Mouse (Mus musculus) adrenal gland, postnatal 36 days (tissue): ENCODE results near the gene Cdyl2. TPM values are rescaled to one million over a fixed set of nuclear protein-coding genes. Genes with fewer than 3 reads are reported as not detected.

Experiments
- DNase-seq, 2 experiments: peaks; one replicate each; pipeline ENCODE4 v3.0.0; 2021; ENCODE audit warnings: mixed read lengths in 1 of 2
- total RNA-seq, 2 experiments: library from RNA; stranded (reverse); gene quantifications; 2 replicates each; pipeline ENCODE4 v1.2.3; 2021

Cdyl2 gene
- total RNA-seq, 2 experiments from 2014 or later = 7.3 to 10.3 TPM

DNA sequence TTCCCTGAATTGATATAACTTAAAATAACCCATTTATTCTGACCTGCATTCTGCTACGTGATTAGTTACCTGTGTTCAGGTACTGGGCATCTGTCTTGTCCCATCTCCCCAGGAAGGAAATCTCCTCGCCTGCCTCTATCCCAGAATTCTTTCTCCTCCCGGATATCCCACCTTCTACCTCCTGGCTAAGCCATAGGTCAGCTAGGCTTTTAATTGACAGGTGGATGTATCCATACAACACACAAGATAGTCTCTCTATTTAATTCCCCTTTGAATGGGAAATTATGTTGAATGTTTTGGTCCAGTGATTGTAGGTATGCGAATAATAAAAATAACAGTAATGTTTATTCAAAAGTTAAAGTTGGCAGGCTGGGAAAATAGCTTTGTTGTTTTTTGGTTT, 59.7 kb downstream of the Cdyl2 start:
- DNase-seq = no peak

DNA sequence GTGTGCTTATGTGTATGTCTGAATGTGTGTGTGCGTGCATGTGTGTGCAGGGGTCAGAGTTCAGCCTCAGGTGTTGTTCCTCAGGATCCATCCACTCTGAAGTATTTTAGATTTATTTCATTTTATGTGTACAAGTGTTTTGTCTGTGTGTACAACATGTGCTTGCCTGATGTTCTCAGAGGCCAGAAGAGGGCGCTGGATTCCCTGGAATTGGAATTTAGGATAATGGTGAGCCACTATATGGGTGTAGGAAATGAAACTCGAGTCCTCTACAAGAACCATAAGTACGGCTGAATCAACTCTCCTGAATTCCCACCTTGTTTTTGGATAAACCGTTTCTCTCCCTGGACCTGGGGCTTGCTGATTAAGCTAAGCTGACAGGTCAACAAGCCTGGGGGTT, 61.2 kb downstream of the Cdyl2 start:
- DNase-seq = peak; percentile 22 to 52

DNA sequence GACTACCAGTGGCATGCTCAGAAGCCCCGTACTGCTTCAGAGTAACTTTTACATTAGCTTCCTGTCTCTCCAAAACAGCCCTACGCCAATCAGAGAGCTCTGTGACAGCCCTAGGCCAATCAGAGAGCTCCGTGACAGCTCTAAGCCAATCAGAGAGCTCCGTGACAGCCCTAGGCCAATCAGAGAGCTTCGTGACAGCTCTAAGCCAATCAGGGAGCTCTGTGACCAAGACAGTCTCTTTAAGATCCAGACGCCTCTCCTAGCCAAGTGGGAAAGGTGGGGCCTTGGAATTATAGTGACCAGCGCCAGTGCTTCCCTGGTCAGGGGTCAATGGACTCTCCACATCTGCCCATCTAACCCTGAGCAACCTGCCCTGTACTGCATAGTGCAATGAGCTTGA, 62.2 kb downstream of the Cdyl2 start:
- no peak for DNase-seq

DNA sequence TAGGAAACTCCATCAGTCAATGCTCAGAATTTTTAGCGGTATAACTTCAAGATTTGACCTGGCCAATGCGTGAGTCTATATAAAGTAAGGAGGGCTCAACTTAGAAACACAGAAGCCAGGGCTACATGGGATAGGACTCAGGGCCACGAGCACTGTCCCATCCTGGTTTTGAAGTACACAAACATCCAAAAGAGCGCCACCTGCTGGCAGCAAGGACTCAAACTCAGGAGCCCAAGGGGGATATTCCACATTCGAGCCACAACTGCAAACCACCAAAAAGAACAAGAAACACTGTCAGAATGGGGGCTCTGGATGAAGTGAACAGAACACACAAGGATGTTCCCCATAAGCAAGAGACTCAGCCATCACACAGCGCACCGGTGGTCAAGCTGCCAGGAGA, 63.8 kb downstream of the Cdyl2 start:
- no peak for DNase-seq

DNA sequence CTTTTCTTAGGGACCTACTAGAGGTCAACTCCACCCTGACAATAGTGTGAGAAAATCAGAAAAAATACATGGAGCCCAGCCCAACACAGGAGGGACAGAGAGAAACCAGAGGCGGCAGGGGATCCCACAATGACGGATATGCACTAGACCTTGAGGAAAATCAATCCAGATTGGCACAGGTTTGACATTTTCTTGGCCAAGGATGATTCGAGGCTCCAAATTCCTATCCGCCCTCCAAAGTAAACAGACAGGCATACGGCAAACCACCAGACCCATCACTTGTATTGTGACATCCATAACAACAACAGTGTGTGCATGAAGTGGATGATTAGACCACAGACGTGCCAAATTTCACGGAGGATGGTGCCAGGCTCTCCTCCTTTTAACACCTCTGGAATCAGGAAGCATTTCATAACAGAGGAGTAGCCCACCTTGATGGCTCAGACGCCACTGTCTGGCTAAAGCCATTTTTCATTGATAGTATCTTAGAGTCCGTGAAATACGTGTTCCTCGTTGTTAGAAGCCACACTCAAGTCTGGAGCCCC, 65.9 kb downstream of the Cdyl2 start:
- no peak for DNase-seq

DNA sequence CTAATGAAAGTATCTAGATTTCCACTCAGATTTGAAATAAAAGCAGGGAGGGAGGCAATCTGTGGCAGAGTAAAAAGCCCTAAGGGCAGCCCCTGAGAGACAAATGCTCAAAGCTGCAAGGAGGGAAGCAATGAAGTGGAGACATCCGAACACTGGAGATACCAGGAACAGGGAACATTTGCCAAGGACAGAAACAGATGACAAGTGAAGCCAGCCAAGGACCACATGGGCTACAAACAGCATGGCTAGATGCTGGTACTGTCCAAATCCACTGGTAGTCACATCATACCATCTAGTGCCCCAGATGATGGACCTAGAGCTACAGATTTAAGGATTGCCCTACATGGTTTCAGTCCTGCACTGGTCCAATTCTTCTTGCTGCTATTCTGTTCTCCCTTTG, 71.3 kb downstream of the Cdyl2 start:
- no peak for DNase-seq

DNA sequence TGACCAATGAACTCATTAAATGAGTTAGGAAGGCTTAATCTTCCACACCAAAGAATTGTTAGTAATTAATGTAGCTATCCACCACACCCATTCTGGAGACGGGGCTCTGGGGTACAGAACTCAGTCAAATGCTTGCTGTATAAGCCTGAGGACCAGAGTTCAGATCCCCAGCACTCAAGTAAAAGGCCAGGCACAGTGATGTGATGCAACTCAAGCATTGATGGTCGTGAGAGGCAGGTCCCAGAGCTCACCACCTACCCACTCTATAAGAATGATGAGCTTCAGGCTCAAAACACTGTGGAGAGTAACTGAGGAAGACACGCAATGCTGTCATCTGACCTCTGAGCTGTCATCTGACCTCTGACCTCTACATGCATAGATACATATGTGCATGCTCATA, 76.0 kb downstream of the Cdyl2 start:
- DNase-seq = no peak

DNA sequence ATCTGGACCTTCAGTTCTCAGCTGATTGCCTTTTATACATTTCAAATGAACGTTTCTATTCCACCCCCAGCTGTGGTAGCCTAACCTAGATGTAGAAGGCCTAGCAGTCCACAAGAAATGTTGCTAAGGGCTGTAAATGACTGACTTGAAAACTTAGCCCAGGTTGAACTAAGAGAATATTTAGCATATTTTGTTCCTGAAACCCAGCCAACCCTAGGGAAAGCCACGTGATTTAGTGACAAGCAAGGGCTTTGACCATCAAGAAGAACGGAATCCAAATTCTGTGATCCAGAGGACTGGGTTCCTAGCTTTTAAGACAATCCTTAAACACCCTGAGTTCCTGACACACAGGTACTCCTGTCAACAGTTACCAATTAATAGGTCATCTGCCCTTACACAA, 77.9 kb downstream of the Cdyl2 start:
- DNase-seq = no peak

DNA sequence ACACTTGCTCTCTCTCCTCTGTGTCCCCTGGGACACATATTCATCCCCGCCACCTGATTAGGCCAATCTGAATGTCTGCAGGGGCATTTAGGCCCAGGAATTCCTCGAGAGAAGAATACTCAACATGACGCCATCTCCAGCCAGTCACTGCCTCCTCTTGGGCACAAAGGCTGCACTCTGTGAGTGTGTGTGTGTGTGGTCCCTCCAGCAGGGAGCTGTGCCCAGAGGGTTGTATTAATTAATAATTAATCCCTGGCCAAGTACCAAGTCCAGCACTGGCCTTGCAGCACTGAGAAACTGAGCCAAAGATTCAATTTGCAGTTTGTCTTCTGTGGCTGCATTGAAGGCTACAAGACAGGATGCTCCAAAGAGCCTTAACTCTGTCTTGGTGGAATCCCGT, 79.8 kb downstream of the Cdyl2 start:
- DNase-seq = no peak

DNA sequence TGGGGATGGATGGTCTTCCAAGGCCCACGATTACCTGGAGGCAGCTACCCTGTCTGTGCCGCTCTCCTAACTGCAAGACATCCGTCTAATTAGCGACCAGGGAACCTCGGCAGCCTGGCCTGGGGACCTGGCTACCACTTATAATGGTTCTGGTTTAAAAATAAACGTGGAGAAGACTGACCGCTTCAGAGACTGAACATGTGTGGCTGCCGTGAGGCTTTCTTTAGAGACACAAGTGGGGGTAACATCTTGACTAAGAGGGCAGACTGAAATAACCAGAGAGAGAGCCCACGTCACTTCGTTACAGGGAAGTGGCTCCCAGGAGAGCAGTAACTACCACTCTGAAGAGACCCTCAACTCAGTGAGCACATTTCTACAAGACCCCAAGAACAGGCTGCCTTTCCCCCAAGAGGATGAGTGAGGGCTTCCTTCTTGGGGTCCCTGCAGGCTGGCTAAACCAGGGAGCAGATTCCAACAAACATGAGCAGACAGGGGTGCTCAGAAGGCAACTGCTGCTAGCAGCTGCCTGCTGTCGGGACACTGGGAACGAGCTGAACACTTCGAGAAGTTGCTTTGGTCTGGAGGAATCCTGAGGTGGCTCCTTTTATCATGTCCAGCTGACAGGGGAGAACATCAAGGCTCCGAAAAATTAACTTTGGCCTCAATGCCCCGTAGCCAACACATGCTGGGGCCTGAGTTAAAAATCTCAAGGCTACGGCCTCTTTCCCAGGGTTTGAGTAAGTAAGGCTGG, 82.6 kb downstream of the Cdyl2 start:
- DNase-seq = no peak

DNA sequence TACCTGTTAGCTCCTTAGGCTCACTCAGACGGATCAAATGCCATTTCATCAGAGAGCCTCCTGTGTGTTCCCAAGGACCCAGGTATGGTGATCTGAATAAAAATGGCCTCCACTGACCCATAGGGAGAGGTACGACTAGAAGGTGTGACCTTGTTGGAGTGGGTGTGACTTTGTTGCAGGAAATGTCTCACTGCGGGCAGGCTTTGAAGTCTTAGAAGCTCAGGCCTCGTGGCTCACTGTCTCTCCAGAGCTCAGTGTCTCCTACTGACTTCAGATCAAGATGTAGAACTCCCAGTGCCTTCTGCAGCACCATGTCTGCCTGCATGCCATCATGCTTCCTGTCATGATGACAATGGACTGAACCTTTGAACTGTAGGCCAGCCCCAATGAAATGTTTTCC, 87.4 kb downstream of the Cdyl2 start:
- DNase-seq = no peak

DNA sequence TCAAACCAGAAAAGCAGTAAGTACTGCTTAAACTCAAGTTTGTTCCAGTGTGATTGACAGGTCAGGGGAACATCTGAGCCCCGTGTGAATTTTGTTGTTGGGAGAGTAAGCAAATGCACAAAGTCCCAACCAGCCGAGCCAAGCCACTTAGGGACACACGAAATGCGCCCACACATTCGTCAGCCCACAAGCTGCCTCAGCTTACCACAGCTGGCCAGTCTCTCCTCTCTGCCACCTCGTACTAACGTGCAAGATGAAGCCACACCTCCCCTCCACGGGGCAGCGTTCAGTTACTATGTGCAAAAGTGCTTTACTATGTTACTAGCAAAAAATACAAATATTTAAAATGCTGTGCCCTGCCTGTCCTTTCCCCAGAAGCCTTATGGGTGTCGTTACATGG, 91.9 kb downstream of the Cdyl2 start:
- no peak for DNase-seq

DNA sequence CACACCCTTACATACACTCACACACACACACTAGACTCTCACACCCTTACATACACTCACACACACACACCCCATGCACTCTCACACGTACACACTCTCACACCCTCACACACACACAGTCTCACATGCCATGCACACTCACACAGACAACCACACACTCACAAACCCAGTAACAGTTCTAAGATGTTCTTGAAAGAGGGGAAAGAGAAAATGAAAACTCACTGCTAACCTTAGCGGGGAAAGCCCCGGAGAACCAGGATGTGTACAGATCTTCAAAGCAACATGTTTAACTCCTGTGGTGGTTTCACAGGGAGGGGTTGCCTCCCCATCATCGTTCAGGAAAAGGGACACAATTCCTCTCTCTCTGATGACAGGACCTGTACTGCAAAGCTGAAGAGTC, 94.8 kb downstream of the Cdyl2 start:
- no peak for DNase-seq

DNA sequence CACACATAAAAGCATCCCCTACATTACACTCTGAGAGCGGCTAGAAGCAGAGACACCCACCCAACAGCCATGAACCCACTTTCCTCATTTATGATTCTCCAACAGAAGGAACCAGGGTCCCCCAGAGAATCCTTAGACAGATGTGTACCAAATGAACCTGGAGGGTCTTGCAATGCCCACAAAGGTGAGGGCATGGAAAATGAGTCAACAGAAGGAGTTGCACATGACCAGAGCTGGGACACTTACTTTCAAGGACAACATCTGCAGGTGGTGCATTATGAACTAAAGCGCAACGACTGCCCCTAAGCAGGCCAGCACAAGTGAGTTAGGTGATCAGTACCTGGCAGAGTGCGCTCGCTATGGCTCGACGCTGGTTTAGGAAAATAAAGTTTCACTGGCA, 95.6 kb downstream of the Cdyl2 start:
- no peak for DNase-seq

DNA sequence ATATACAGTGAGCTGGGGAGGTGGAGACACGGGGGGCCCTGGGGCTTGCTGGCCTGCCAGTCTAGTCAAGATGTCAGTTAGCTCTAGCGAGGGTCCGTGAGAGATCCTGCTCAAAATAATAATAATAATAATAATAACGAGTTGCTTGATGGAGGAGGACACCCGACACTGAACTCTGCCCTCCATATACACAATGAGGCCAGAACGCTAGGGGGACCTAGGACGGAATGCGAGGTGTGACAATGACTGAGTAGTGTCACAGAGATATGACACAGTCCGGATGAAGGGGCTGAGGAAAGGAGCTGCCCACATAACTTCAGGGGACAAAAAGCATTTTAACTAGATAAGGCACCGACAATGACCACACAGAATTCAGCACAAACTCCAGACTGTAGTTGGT, 96.4 kb downstream of the Cdyl2 start:
- DNase-seq = no peak

DNA sequence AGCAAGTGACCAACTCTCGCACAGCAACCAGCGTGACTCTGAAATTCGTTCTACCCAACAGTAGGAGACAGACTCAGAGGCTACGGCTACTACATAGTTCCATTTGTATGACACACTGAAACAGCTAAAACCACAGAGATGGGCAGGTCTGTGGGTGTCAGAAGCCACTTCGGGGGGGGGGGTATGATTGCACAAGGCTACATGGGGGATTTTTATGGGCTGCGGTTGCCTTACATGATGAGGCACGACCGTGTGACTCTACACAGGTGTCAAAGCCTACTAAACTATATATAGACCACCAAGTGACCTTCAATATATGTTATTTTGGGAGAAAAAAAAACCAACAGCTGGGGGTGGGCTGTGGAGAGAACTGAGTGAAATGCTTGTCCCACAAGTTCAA, 96.8 kb downstream of the Cdyl2 start:
- DNase-seq = no peak

DNA sequence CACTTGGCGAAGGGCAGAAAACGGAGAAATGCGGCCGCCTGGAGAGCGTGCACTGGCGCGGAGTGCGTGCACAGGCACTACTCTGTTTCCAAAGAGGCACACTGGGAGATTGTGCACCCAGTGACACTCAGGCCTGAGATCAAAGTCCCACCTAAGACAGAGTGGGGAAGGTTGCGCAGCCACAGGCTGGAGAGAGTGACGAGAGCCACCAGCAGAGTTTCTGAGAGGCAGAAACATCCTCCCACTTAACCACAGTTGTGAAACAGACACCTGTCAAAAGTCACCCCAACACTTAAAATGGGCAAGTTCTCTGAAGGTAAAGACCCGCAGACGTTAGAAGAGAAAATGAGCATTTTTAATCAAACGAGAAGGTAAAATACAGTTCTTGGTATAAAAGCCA, 97.5 kb downstream of the Cdyl2 start:
- DNase-seq = no peak

DNA sequence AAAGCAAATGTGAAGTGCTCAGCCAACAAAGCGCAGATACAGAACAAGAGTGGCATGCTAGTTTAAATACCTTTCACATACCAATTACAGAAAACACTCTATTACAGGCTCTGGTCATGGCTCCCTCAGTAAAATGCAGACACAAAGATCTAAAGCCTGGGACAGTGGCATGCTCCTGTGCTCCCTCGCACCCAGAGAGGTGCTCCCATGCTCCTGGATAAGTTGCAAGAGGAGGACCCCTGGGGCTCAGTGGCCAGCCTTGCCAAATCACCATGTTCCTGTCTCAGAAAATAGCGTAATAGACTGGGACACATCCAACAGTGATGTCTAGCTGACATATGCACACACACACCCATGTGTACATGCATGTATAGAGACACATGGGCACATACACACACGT, 98.4 kb downstream of the Cdyl2 start:
- no peak for DNase-seq

DNA sequence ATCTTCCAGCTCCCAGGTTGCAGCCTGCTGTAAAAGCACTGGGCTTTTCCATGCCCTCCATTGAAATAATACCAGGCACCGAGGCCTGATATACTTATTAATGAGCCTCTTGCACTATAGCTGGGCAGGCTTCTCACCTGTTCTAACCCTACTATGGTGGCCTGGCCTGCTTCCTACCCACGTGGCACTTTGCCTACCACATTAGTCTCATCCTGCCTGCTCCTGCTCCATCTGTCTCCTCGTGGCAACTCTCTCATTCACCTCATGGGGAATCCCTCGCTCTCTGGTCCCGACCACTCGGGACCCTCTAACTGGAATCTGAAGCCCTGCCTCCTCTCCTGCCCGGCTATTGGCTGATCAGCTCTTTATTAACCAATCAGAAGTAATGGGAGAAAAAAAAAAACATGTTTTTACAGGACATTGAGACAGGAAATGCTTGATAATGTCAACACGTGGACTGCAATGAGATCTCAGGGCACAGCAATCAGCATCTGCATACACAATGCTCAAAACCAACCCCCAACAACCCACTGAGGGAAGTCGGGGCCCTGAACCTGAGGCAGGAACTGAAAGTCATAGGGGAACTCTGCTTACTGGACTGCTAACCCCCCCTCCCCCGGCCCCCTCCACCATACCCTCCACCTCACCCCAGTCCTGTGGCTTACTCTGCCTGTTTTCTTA, 99.2 kb downstream of the Cdyl2 start:
- DNase-seq = no peak

DNA sequence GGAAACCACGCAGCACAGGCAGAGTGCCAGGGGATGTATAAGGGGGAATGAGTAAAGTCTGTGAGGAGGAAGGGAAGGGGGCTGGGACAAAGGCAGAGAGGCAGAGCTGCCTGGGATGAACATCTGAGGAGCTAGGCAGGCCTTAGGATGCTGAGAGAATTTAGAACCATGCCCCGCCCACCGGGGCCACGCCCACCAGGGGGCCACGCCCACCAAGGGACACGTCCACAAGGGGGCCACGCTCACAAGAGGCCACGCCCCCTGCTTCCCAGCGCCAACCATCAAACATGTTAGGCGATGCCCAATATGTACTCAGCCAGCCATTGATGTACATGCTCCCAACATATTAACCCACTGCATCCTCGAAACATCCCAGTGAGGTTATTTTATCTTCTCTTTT, 102.7 kb downstream of the Cdyl2 start:
- no peak for DNase-seq

DNA sequence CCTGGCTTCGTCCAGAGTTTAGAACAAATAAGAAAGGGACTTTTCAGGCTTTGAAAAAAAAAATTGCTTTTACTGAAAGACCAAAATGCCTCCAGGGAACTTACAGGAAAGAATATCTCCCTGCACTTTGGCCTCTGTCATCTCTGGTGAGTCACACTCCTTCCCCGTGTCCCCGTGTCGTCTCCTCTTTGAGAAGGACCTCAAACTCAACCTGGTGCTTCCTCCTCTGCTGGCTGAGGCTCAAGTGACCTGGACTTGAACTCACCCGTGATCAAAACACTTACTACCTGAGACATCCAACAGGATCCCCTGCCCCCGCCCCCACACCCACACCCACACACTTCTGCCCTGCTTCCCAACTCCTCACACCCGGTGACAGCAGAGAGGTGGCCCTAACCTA, 103.8 kb downstream of the Cdyl2 start:
- DNase-seq = peak in 1 of 2 experiments; percentile 6

DNA sequence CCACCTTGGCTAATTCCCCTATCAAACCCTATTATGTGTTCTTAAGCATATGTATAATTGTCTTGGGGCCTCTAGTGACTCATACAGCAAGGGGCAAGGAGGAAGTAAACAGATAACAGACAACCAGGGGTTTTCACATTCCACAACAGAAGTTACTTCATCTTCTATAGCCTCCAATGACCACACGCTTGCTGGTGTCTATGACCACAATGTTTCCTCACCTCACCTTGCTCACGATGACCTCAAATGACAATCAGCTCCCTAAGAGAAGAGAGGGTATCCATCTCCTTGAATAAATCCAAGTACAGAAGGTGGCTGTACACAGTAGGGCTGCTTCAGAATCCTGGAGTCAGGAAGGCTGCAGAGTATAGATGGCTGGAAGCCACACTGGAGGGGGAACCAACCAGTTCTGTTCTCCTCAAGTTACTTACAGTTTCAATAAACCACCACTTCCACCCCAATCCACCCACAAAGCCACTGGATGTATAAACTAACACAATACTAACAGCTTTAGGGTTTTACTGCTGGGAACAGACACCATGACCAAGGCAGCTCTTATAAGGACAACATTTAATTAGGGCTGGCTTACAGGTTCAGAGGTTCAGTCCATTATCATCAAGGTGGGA, 104.8 kb downstream of the Cdyl2 start:
- no peak for DNase-seq

DNA sequence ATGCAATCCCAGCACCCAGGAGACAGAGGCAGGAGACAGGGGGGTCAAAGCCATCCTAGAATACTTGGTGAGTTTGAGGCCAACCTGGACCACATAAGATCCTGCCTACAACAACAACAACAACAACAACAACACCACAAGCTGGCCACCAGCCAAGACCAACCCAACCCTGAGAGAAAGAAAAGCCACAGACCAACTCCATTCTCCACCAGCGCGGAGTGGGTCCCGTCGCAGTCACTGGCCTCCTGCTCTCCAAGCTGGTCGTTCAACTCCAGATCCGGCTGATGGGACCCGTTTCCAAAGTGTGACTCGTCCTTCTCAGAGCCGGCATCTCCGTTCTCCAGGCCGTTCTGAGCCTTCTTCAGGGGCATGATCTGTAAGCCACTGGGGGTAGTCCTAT, 109.2 kb downstream of the Cdyl2 start:
- no peak for DNase-seq
